ENCODE assay signal across 10 mouse cellular contexts in the genomic region with DNA sequence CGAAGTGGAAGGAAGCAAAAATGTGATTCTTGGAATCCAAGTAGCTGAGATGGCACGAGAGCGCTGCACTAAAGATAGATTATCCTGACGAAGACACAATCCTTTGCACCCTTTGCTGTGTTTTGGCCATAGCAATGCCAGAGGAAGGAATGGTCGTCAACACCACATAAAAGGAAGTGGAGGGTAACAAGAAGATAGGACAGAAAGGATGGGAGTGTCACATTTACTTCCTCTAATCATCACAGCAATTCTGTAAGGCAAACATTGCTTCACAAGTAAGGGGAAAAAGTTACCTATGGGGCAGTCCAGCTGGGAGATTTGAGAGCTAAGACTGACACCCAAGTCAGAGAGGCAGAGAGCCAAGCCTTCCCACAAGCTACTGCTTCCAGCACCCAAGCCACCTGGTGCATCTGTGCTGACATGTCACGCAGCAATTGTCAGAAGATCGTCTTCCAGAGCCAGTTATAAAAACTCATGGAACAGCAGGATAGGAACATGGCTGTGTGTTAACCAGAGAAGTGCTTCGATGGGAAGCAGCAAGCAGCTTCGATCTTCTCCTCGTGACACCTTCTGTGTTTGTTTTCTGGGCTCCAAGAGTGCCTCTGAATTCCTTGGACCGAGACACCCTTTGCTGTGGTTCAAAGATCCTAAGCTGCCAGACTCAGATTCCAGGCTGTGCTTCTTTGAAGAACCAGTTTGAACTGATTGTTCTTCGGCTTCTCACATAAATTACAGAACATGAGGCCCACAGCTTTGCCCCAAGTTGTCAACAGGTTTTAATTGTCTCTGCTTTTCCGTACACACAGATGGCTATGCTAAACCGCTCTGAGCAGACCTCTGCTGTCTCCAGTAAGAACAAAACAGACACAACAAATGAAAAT.
DNase-seq lines count a peak whose midpoint lies in the region; ATAC-seq lines count a peak whose summit lies in the region.
"Had no signal": no experiment of that assay in that cellular context is flagged by ENCODE, and none has a peak within 500 bp of the region (broad histone marks: within the 10 kb centered on the region; RNA-seq: fewer than 3 reads in every experiment).

No protein-coding gene starts in this region.

- no peaks in the 10 kb centered on the region for H3K4me1 ChIP-seq in heart, embryonic 12.5 days (replicated peaks)
- H3K4me1 ChIP-seq: limb, embryonic 15.5 days had no signal

- no peak overlapping the region for H3K9ac ChIP-seq in heart, embryonic 12.5 days
- H3K9ac ChIP-seq: limb, embryonic 15.5 days had no signal

- no peak overlapping the region for H3K4me2 ChIP-seq in heart, embryonic 12.5 days
- H3K4me2 ChIP-seq: limb, embryonic 15.5 days had no signal

- 0 out of 2 replicates have a peak, but pooled peaks cover 2% of the 10 kb centered on the region for H3K9me3 ChIP-seq in heart, embryonic 12.5 days (replicated peaks)
- H3K9me3 ChIP-seq: limb, embryonic 15.5 days had no signal

- 62% methylated on average over 14 of the region's 14 CpGs for WGBS in heart, embryonic 12.5 days

- no peak for ATAC-seq in heart, embryonic 12.5 days (ENCODE audit: insufficient number of reproducible peaks, low FRiP score)
- ATAC-seq in megakaryocyte-erythroid progenitor cell, adult 5-6 weeks (replicated peaks; ENCODE audit: low FRiP score, low TSS enrichment, poor library complexity, severe bottlenecking), result no peak

- peak; percentile 94 for DNase-seq in heart, adult 11 months
- peak; percentile 8 for DNase-seq in 416B (ENCODE audit: low read depth)
- DNase-seq in embryo, embryonic 10 days (ENCODE audit: low spot score), result peak; percentile 16
- peak; percentile 51 to 69 for DNase-seq in layer of hippocampus, postnatal 14 days (ENCODE audit: low spot score in 2 of 2)
- no peak for DNase-seq in thymus, postnatal 25 days
- DNase-seq in cerebellum, postnatal 4 days (ENCODE audit: low spot score in 2 of 2), result no peak

- H3K4me3 ChIP-seq in heart, embryonic 12.5 days, result no peak overlapping the region
- H3K4me3 ChIP-seq: erythroblast, embryonic 14.5 days; limb, embryonic 15.5 days had no signal

- H3K27ac ChIP-seq in heart, embryonic 12.5 days (ENCODE audit: poor library complexity, severe bottlenecking), result no peak overlapping the region
- H3K27ac ChIP-seq: limb, embryonic 15.5 days had no signal

- no peaks in the 10 kb centered on the region for H3K36me3 ChIP-seq in heart, embryonic 12.5 days
- H3K36me3 ChIP-seq: limb, embryonic 15.5 days had no signal

- no peaks in the 10 kb centered on the region for H3K27me3 ChIP-seq in heart, embryonic 12.5 days (replicated peaks)
- H3K27me3 ChIP-seq: limb, embryonic 15.5 days had no signal

Comparison
In these comparisons a context has a peak if more than half of its experiments do, and no peak if none do; other contexts are left out.
1. DNase-seq: peak in heart, adult 11 months (single experiment), 416B (single experiment), embryo, embryonic 10 days (single experiment) and layer of hippocampus, postnatal 14 days (2 of 2); none in thymus, postnatal 25 days (single experiment) and cerebellum, postnatal 4 days (0 of 2).